Mouse (Mus musculus) liver, embryonic 16.5 days (tissue): ENCODE results near the gene Aqp7. TPM values are rescaled to one million over a fixed set of nuclear protein-coding genes. Genes with fewer than 3 reads are reported as not detected.
A peak's percentile ranks its signal among the peaks of the same experiment; 100 is the strongest.

Experiments
- ATAC-seq: fragments of 200-750 bp; cut with Nextera tagmentation; 2 replicates; pipeline ENCODE4 v1.8.0; 2017; ENCODE audit warnings: low read depth, mild to moderate bottlenecking, moderate number of reproducible peaks, moderate library complexity
- H3K27ac ChIP-seq: fragments of 300-500 bp; sonication (generic); 2 replicates; pipeline ENCODE4 v1.5.1; 2014; ENCODE audit warnings: mild to moderate bottlenecking, low read length
- H3K27me3 ChIP-seq: fragments of 300-500 bp; sonication (generic); 2 replicates; pipeline ENCODE4 v1.6.1; 2014; ENCODE audit warnings: low read depth, low read length, mixed read lengths; ENCODE audit not compliant: control insufficient read depth, insufficient read depth
- H3K36me3 ChIP-seq: fragments of 300-500 bp; sonication (generic); 2 replicates; pipeline ENCODE4 v1.6.1; 2014; ENCODE audit warnings: mild to moderate bottlenecking; ENCODE audit not compliant: control insufficient read depth, insufficient read depth
- H3K4me1 ChIP-seq: fragments of 300-500 bp; sonication (generic); 2 replicates; pipeline ENCODE4 v1.6.1; 2014; ENCODE audit warnings: low read depth, low read length, mixed read lengths; ENCODE audit not compliant: control insufficient read depth
- H3K4me2 ChIP-seq: fragments of 300-500 bp; sonication (generic); 2 replicates; pipeline ENCODE4 v1.6.1; 2014; ENCODE audit warnings: low read depth, low read length, mixed read lengths
- H3K4me3 ChIP-seq: fragments of 300-500 bp; sonication (generic); 2 replicates; pipeline ENCODE4 v1.5.1; 2014; ENCODE audit warnings: low read depth, mild to moderate bottlenecking, low read length
- H3K9ac ChIP-seq: fragments of 300-500 bp; sonication (generic); 2 replicates; pipeline ENCODE4 v1.6.1; 2014; ENCODE audit warnings: low read depth, low read length
- H3K9me3 ChIP-seq: fragments of 300-500 bp; sonication (generic); replicated peaks from 2 replicates; pipeline ENCODE4 v1.6.1; 2016; ENCODE audit warnings: low read length; ENCODE audit not compliant: control insufficient read depth
- WGBS: fragments of 180-500 bp; shearing (Covaris S2); extraction: QIAGEN DNeasy Blood & Tissue Kit; methylation state at CpG from one replicate; pipeline ENCODE4 v1.1.7; 2014; ENCODE audit not compliant: insufficient replicate concordance; 5-methylcytosine and 5-hydroxymethylcytosine counted together
- polyA plus RNA-seq: library from polyadenylated mRNA; unstranded; fragments of >200 nt; fragmentation: Nextera tagmentation; extraction: Ambion mirVana; gene quantifications from 2 replicates; pipeline ENCODE4 v1.2.1, GENCODE M21; 2015

The Aqp7 gene
- polyA plus RNA-seq, 1 experiment from 2014 or later: 1.1 TPM

DNA sequence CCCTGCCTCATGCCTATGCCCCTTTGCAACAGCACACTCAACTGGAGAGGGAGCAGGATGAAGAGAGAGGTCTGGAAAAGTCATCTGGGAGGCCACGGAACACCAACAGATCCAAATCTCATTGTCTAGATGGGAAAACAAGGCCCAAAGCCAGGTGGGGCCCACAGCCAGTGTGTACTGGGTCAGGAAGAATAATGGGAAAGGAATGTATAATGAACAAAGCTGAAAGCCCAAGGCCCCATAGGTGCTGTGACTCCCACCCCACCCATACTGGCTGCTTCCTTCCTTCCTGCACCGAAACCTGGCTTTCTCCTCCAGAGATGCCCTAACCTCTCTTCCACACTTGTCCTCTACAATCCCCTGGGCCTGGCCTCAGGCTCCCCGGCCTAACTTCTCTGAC lies 16.7 kb downstream of the Aqp7 start:
- no peak for ATAC-seq
- H3K4me2 ChIP-seq: no peak overlapping the region
- H3K9ac ChIP-seq: no peak overlapping the region
- H3K4me1 ChIP-seq: peaks cover 3% of the 10 kb centered on the region
- no peaks in the 10 kb centered on the region for H3K27me3 ChIP-seq
- H3K27ac ChIP-seq: no peak overlapping the region
- no peaks in the 10 kb centered on the region for H3K9me3 ChIP-seq
- WGBS: 53% methylated on average over 3 of the region's 3 CpGs
- no peak overlapping the region for H3K4me3 ChIP-seq
- no peaks in the 10 kb centered on the region for H3K36me3 ChIP-seq

DNA sequence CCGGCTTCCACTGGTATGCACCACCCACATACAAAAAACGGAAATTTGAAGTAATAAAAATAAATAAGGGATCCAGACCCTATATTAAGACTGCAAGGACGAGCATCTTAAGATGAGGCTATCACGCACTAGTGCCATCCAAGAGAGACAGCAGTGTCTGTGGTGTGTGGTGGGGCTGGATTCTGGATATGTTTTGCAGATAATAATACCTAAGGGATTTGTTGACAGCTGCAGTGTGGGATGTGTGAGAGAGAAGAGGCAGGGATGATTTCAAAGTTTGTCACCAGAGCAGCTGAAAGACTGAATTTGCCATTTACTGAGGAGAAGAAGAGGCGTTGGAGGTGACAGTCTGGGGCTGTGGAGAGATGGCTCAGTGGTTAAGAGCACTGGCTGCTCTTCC lies 18.6 kb downstream of the Aqp7 start:
- H3K4me3 ChIP-seq: no peak overlapping the region
- no peak overlapping the region for H3K9ac ChIP-seq
- peaks cover 3% of the 10 kb centered on the region; the same call in 1 of the 2 replicates for H3K36me3 ChIP-seq
- no peaks in the 10 kb centered on the region for H3K9me3 ChIP-seq
- ATAC-seq: no peak
- no peaks in the 10 kb centered on the region for H3K27me3 ChIP-seq
- no peak overlapping the region for H3K4me2 ChIP-seq
- no peak overlapping the region for H3K27ac ChIP-seq
- H3K4me1 ChIP-seq: peaks cover 13% of the 10 kb centered on the region
- 72% methylated on average over 5 of the region's 5 CpGs for WGBS

DNA sequence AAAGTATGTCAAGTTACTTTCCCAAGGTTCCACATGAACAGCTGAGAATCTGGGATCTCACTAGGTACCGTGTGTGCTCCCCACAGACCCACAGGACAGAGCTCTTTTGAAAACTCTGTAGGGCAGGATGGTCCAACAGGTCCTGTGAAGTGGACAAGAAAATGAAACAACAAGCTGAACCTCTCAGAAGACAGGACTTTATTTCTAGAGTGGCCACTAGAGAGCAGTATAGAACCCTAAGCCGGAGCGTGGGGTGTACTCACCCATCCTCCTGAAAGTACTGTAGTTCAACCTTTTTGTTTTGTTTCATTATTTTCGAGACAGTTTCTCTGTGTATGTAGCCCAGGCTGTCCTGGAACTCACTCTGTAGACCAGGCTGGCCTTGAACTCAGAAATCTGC lies 19.7 kb downstream of the Aqp7 start:
- no peak overlapping the region for H3K4me3 ChIP-seq
- peaks cover 13% of the 10 kb centered on the region for H3K4me1 ChIP-seq
- no peak overlapping the region for H3K27ac ChIP-seq
- no peaks in the 10 kb centered on the region for H3K27me3 ChIP-seq
- H3K9ac ChIP-seq: no peak overlapping the region
- H3K9me3 ChIP-seq: no peaks in the 10 kb centered on the region
- H3K36me3 ChIP-seq: peaks cover 7% of the 10 kb centered on the region
- WGBS: 53% methylated on average over 4 of the region's 4 CpGs
- H3K4me2 ChIP-seq: no peak overlapping the region
- ATAC-seq: no peak

DNA sequence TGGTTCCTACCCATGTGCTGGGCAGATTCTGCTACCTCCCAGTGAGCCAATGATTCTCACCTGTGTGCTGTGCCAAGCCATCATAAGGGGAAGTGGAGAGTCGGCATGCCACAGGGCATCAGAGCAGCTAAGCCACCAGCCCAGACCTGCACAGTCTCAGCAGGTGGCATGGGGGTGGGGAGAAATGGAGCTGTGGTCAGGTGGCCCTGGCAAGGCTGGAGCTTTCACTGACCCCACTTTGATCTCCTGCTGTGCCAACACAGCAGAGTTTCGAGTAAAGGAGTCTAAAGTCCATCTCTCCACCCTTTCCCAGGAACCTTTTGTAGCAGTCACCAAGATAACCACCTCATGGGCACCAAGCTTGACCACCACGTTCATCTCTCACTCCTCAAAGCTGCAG lies 20.1 kb downstream of the Aqp7 start:
- ATAC-seq: no peak
- Histone ChIP-seq H3K9me3 (no peaks in the 10 kb centered on the region), H3K27ac (no peak overlapping the region), H3K4me2 (no peak overlapping the region), H3K9ac (no peak overlapping the region), H3K4me1 (peaks cover 13% of the 10 kb centered on the region), H3K36me3 (peaks cover 8% of the 10 kb centered on the region), H3K27me3 (no peaks in the 10 kb centered on the region), H3K4me3 (no peak overlapping the region)
- 70% methylated on average over 3 of the region's 3 CpGs for WGBS

DNA sequence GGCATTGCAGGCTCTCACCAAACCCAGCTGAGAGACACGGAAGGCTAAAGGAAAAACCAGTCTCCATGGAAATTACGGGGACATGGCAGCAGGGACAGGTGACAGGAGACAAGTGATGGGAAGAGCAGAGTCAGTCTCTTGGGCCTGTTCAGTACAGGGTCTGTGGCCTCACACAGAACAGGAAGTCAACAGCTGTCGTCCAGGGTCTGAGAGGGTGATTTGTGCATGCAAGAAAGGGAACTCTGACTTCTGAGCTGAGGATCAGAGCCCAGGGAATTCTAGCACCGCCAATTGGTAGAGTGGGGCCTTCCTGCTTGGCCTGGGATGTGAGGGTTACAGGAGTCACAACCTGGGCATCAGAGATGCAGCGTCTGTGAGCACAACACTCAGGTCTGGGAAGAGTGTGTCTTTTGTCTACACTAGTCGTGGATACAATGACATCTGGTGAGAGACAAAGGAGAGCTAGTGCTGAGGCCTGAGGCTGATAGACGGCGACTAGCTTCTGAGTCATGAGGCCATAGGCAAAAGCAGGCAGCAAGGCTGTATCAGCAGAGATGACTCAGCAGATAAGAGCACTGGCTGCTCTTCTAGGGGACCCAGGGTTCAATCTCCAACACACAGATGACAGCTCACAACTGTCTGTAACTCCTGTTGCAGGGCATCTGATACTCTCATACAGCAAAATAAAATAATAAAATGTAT lies 21.7 kb downstream of the Aqp7 start:
- peak overlapping the region; percentile 14; the same call in 1 of the 2 replicates for H3K27ac ChIP-seq
- peak; percentile 66 for ATAC-seq
- no peak overlapping the region for H3K4me3 ChIP-seq
- H3K4me2 ChIP-seq: no peak overlapping the region
- H3K36me3 ChIP-seq: peaks cover 12% of the 10 kb centered on the region
- peaks cover 13% of the 10 kb centered on the region for H3K4me1 ChIP-seq
- H3K9me3 ChIP-seq: no peaks in the 10 kb centered on the region
- WGBS: 28% methylated on average over 8 of the region's 8 CpGs
- no peak overlapping the region for H3K9ac ChIP-seq
- H3K27me3 ChIP-seq: no peaks in the 10 kb centered on the region

DNA sequence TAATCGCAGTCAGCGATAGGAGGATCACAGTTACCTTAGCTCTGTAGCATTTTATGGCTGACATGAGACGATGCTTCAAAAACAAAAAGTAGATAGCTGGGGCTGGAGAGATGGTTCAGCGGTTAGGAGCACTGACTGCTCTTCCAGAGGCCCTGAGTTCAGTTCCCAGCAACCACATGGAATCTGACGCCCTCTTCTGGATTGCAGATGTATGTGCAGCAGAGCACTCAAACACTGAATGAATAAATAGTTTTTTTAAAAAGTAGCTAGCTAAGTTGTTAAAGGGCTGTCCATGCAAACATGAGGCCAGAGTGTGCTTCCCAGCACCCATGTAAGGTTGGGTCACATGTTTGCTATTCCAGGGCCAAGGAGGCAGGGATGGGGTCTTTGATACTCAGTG lies 26.8 kb downstream of the Aqp7 start:
- Histone ChIP-seq H3K27me3 (no peaks in the 10 kb centered on the region), H3K9me3 (no peaks in the 10 kb centered on the region), H3K36me3 (peaks cover 24% of the 10 kb centered on the region), H3K4me3 (no peak overlapping the region), H3K27ac (no peak overlapping the region), H3K4me1 (peaks cover 8% of the 10 kb centered on the region), H3K9ac (no peak overlapping the region), H3K4me2 (no peak overlapping the region)
- 76% methylated on average over 5 of the region's 5 CpGs for WGBS
- ATAC-seq: no peak

DNA sequence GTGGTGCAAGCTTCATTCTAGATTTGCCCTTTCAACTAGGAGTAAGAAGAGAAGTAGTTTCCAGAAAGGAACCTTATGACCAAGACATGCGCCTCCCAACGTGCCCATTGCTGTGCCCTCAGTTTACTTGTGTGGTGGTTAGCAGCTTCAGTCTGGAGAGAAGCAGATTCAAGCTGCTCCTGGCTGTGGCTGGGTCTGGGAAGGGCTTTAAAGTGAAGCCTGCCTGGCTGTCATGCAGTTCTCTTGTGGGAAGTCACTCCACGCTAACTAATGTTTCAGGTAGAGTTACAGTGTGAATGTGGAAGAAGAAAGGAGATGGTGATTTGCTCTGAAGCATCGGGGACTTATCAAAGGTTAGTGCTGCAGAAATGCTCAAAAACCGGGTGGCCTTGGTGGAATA lies 32.1 kb downstream of the Aqp7 start:
- Histone ChIP-seq H3K4me2 (no peak overlapping the region), H3K27me3 (no peaks in the 10 kb centered on the region), H3K9ac (no peak overlapping the region), H3K36me3 (peaks cover 37% of the 10 kb centered on the region), H3K27ac (no peak overlapping the region), H3K4me3 (no peak overlapping the region), H3K9me3 (no peaks in the 10 kb centered on the region), H3K4me1 (peaks cover 11% of the 10 kb centered on the region)
- no peak for ATAC-seq
- 84% methylated on average over 5 of the region's 5 CpGs for WGBS

DNA sequence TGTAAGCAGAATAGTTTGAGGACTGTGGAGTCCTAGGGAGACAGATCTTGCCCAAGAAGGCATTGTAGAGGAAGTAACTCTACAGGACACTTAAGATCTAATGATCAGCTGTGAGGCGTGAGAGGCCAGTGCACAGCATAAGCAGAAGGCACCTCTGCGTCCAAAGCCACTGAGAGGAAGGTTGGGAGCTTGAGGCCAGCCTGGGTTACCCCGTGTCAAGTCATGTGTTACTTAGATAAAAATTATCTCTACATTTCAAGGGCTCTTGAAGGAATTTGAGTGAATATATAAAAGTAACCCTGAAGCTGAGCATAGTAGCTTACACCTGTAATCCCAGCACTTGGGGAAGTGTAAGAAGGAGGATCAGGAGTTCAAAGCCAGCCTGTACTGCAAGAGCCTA lies 34.6 kb downstream of the Aqp7 start:
- Histone ChIP-seq H3K4me1 (peaks cover 11% of the 10 kb centered on the region), H3K9me3 (no peaks in the 10 kb centered on the region), H3K36me3 (peaks cover 42% of the 10 kb centered on the region), H3K27me3 (no peaks in the 10 kb centered on the region), H3K4me3 (no peak overlapping the region), H3K27ac (no peak overlapping the region), H3K4me2 (0 out of 2 replicates have a peak overlapping the region, but pooled peaks have one; percentile 8), H3K9ac (no peak overlapping the region)
- 31% methylated on average over 3 of the region's 3 CpGs for WGBS
- peak; percentile 82 for ATAC-seq

DNA sequence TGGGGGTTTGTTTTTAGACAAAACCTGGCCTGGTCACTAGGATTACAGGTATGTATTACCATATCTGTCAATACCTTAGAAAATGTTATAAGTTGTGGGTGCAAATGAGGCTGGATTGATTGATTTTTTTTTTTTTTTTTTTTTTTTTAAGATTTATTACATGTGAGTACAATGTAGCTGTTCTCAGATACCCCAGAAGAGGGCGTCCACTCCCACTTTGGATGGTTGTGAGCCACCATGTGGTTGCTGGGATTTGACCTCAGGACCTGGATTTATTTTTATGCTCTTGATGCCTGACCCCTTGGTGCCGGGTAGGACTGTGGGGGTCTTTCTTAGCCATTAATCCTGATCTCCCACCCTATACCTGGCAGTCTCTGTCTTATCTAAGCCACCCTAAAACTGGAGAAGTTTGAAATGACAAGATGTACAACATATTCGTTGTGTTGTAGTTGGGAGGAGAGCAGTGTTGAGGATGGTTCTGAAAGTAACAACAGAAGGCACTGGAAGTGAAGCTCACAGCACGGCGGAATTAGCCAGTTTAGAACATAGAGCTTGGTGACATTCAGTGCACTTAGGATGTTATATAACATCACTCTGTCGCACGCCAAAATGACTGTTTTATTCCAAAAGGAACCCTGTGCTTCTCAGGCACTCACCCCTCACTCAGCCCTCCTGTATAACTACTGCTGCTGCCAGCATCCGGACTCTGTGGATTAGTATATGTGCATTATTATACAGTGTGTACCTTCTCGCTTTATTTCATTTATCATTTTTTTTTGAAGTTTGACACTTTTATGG lies 46.9 kb downstream of the Aqp7 start:
- peaks cover 21% of the 10 kb centered on the region for H3K4me1 ChIP-seq
- no peak overlapping the region for H3K27ac ChIP-seq
- H3K4me3 ChIP-seq: no peak overlapping the region
- WGBS: 83% methylated on average over 9 of the region's 9 CpGs
- ATAC-seq: no peak
- peaks cover 72% of the 10 kb centered on the region for H3K36me3 ChIP-seq
- H3K4me2 ChIP-seq: no peak overlapping the region
- H3K9me3 ChIP-seq: no peaks in the 10 kb centered on the region
- no peaks in the 10 kb centered on the region for H3K27me3 ChIP-seq
- no peak overlapping the region for H3K9ac ChIP-seq
